Mouse (Mus musculus): ENCODE measurements around the gene Mylpf.

Mylpf gene

DNA sequence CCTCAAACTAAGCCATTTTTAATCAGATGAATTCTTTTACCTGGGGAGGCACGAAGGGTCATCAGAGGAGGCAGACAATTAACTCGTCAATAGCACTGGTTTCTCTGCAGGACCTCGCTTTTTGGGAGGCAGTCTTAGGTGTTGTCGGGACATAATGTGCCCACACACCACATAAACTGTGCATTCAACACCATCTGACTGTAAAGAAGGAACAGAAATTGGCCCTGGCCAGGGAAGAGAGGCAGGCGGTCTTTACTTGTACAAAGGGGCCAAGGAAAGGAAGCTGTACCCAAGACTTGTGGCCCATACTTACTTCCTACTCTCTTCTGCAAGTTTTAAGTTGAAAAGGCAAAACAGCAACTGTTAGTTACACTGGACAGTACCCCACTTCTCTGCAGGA, 47.8 kb downstream of the Mylpf start:
- intact Hi-C loops (cut with DNase I): no loop called here

GRCm38 (mm10) chr7:127259186-127259905, 50.7 kb downstream of the Mylpf start:
- intact Hi-C loops (cut with DNase I): no loop called here

GRCm38 (mm10) chr7:127260309-127261111, 51.8 kb downstream of the Mylpf start, which contains the start of gene Dctpp1:
Gene Dctpp1 (minus strand): TSS chr7:127260709.
- intact Hi-C loops (cut with DNase I): no loop called here

DNA sequence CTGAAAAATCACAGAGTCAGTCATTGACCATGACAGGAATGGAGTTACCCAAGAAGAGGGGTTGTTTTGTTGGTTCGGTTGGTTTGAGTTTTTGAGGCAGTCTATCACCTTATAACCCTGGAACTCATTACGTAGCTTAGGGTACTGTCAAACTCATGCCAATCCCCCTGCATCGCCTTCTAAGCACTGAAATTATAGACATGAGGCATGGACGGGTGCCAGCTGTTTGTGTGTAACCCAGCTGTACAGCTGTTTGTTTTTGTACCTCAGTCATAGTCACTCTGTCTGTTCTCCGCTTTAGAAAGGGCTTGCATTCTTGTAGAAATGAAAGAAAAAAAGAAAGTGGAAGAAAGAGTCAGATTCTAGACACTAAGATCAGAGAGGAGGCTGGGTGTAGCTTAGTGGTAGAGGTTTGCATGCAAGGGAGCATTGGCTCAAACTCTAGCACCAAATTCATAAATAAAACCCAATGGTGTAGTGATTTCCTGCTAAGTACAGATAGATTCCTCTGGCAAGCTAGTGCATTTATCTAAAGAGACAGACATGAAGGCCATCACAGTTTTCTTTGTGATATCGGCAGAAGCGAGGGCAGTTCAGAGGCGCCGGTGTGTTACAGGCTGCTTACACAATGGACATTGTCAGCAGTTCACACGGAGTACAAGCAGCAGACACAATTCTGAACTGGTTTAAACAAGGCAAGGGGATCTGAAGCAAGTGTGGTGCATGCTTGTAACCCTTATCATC, 53.7 kb downstream of the Mylpf start:
- intact Hi-C loops (cut with DNase I): no loop called here

GRCm38 (mm10) chr7:127263526-127263925, 54.8 kb downstream of the Mylpf start:
- intact Hi-C loops (cut with DNase I): no loop called here
